Mouse (Mus musculus) embryonic facial prominence, embryonic 10.5 days (tissue): ENCODE results near the gene Cmtm2a. TPM values are rescaled to one million over a fixed set of nuclear protein-coding genes. Genes with fewer than 3 reads are reported as not detected.
"Not testable (repeated sequence)": the region's sequence is repeated elsewhere in the genome, so short reads cannot be mapped to it uniquely, and the experiment has no call there.

Source experiments
- DNase-seq: peaks from one replicate; pipeline ENCODE4 v3.0.0-alpha.2; 2017; ENCODE audit warnings: low spot score
- H3K27ac ChIP-seq: fragments of 300-500 bp; sonication (generic); replicated peaks from 2 replicates; pipeline ENCODE4 v1.5.1; 2016; ENCODE audit warnings: mild to moderate bottlenecking
- H3K27me3 ChIP-seq: fragments of 300-500 bp; sonication (generic); replicated peaks from 2 replicates; pipeline ENCODE4 v1.6.1; 2016; ENCODE audit warnings: low read depth, mild to moderate bottlenecking; ENCODE audit not compliant: poor library complexity, severe bottlenecking
- H3K36me3 ChIP-seq: fragments of 300-500 bp; sonication (generic); replicated peaks from 2 replicates; pipeline ENCODE4 v1.6.1; 2016; ENCODE audit warnings: mild to moderate bottlenecking, moderate library complexity
- H3K4me1 ChIP-seq: fragments of 300-500 bp; sonication (generic); 2 replicates; pipeline ENCODE4 v1.6.1; 2016
- H3K4me3 ChIP-seq: fragments of 300-500 bp; sonication (generic); 2 replicates; pipeline ENCODE4 v1.5.1; 2016; ENCODE audit warnings: mild to moderate bottlenecking, moderate library complexity
- H3K9me3 ChIP-seq: fragments of 300-500 bp; sonication (generic); 2 replicates; pipeline ENCODE4 v1.6.1; 2016; ENCODE audit warnings: mild to moderate bottlenecking
- WGBS: fragments of 180-500 bp; shearing (Covaris S2); methylation state at CpG from one replicate; pipeline ENCODE4 v1.1.7; 2016; 5-methylcytosine and 5-hydroxymethylcytosine counted together
- polyA plus RNA-seq: library from polyadenylated mRNA; unstranded; fragments of >200 nt; fragmentation: Nextera tagmentation; extraction: Ambion mirVana; gene quantifications from 2 replicates; pipeline ENCODE4 v1.2.1, GENCODE M21; 2016

Gene Cmtm2a
- not detected in 2 replicates for polyA plus RNA-seq

DNA sequence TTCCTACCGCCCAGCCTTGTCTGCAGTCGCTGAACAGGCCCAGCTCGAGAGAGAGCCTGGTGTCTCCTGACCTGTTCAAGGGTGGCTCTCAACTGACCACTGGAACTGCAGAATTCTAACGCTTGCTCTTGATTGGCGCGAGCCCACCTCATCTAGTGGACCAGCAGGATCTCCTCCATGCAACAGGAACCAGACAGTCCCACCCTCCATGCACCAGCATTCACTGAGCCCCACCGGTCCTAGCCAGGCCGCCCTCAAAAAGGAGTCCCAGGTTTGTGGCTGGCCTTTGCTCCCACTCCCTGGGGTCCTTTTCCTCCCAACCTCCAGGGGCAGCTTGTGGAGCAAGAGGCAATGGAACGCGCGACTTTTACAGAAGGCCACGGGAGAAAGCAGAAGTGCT, at the start of gene Cmtm2a:
TSS of gene Cmtm2a (minus strand) at position 101 of the 400 bp plus-strand sequence.
- H3K9me3 ChIP-seq, result not testable (repeated sequence)

DNA sequence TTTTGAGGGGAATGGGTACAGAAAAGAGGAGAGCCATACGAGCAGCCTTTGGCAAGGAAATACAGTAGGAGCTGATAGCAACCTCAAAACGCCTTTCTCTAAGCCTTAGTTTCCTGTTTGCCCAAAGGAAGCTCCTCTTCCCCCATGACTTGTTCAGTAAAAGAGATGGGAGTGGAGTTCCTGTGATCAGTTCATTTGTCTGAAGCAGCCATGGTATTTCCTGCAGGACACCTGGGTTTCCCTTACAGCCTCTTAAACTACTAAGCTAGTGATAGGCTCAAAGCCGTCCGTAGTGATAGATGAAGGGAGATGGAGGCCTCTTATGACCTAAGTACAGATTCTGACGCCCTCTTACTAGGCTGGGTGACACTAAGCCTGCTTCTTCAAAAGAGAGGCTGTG, 49.4 kb upstream of the Cmtm2a start:
- Histone ChIP-seq H3K27me3 (no peaks in the 10 kb centered on the region), H3K27ac (no peak overlapping the region), H3K4me3 (no peak overlapping the region), H3K36me3 (peaks cover 44% of the 10 kb centered on the region), H3K4me1 (peaks cover 37% of the 10 kb centered on the region), H3K9me3 (no peaks in the 10 kb centered on the region)
- WGBS, result 83% methylated on average over 5 of the region's 5 CpGs
- no peak for DNase-seq

More for the DNA sequence above, at the start of gene Cmtm2a:
- not testable (repeated sequence) for H3K27me3 ChIP-seq, H3K4me1 ChIP-seq, H3K36me3 ChIP-seq, H3K27ac ChIP-seq, DNase-seq, H3K4me3 ChIP-seq
- 88% methylated on average over 12 of the region's 12 CpGs for WGBS

GRCm38 (mm10) chr8:104341678-104342077, 48.7 kb upstream of the Cmtm2a start:
- peaks cover 33% of the 10 kb centered on the region for H3K4me1 ChIP-seq
- no peaks in the 10 kb centered on the region for H3K9me3 ChIP-seq
- H3K27me3 ChIP-seq, result no peaks in the 10 kb centered on the region
- peak overlapping the region; percentile 82 for H3K4me3 ChIP-seq
- peaks cover 36% of the 10 kb centered on the region for H3K36me3 ChIP-seq
- DNase-seq, result no peak
- H3K27ac ChIP-seq, result peak overlapping the region; percentile 95
- 40% methylated on average over 6 of the region's 6 CpGs for WGBS

GRCm38 (mm10) chr8:104341106-104341561, 48.2 kb upstream of the Cmtm2a start:
- no peaks in the 10 kb centered on the region for H3K9me3 ChIP-seq
- peak overlapping the region; percentile 95 for H3K27ac ChIP-seq
- H3K4me1 ChIP-seq, result peaks cover 29% of the 10 kb centered on the region
- peaks cover 31% of the 10 kb centered on the region for H3K36me3 ChIP-seq
- no peaks in the 10 kb centered on the region for H3K27me3 ChIP-seq
- peak overlapping the region; percentile 82 for H3K4me3 ChIP-seq
- DNase-seq, result peak; percentile 83
- WGBS, result 0% methylated on average over 24 of the region's 24 CpGs

GRCm38 (mm10) chr8:104340233-104341105, 47.5 kb upstream of the Cmtm2a start:
- peaks cover 24% of the 10 kb centered on the region for H3K36me3 ChIP-seq
- peaks cover 29% of the 10 kb centered on the region for H3K4me1 ChIP-seq
- H3K9me3 ChIP-seq, result no peaks in the 10 kb centered on the region
- no peaks in the 10 kb centered on the region for H3K27me3 ChIP-seq
- under 1% methylated on average over 54 of the region's 54 CpGs for WGBS
- peak; percentile 90 for DNase-seq
- H3K4me3 ChIP-seq, result peak overlapping the region; percentile 82
- H3K27ac ChIP-seq, result peak overlapping the region; percentile 95

DNA sequence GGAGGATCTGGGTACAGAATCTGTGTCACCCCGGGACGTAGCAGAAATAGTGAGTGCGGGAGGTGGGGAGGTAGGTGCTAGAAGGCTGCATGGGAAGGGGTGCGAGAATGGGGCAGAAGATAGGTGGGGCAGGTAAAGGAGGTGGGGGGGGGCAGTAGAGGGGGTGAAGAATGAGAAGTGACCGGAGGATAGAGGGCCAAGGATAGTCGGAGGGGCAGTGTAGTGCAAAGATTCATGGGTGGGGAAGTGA, 46.9 kb upstream of the Cmtm2a start:
- WGBS, result under 1% methylated on average over 6 of the region's 6 CpGs
- H3K9me3 ChIP-seq, result no peaks in the 10 kb centered on the region
- DNase-seq, result no peak
- H3K36me3 ChIP-seq, result peaks cover 19% of the 10 kb centered on the region
- H3K27ac ChIP-seq, result peak overlapping the region; percentile 95
- peaks cover 29% of the 10 kb centered on the region for H3K4me1 ChIP-seq
- H3K4me3 ChIP-seq, result peak overlapping the region; percentile 82
- no peaks in the 10 kb centered on the region for H3K27me3 ChIP-seq

DNA sequence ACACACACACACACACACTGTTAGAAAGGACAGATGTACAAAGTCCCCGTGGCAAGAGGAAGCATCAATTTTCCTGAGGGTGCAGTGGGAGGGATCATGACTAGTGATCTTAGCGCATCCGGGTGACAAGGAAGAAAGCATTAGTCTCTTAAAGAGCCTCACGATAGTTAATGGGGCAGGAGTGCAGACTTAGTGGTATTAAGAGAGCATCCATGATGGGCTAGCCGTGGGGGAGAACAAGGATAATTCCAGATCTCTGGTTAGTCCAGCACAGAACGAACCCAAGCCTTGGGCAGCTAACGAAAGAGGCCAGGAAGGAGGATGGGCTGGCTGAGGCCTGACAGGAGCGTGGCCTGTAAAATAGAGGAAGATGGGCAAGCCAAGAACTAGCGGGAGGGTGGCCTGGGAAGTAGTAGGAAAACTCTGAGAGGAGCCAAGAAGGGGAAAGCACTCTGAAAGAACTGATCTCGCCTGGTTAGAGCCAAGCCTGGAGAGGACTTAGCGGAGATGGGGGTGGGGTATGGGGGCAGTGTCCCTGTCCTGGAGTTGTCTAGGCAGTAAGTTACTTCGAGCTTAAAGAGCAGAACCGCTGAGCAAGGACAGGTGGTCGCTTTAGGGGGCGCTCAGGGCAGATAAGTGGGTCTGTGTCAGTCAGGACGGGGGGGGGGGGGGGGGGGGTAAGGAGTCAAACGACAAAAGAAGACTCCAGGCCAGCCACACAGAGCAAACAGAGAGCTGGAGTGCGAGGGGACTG, 46.4 kb upstream of the Cmtm2a start, which contains the start of gene Cmtm3:
TSS of gene Cmtm3 (plus strand) at position 182 of the 754 bp plus-strand sequence.
- no peaks in the 10 kb centered on the region for H3K27me3 ChIP-seq
- H3K9me3 ChIP-seq, result no peaks in the 10 kb centered on the region
- H3K36me3 ChIP-seq, result peaks cover 14% of the 10 kb centered on the region
- DNase-seq, result peak; percentile 24
- peak within 1 kb of the TSS; percentile 95 for H3K27ac ChIP-seq
- H3K4me3 ChIP-seq, result peak within 1 kb of the TSS; percentile 82
- peaks cover 29% of the 10 kb centered on the region for H3K4me1 ChIP-seq
- WGBS, result 10% methylated on average over 17 of the region's 18 CpGs

- Histone ChIP-seq H3K27ac (no peak overlapping the region), H3K4me3 (no peak overlapping the region), H3K9me3 (no peaks in the 10 kb centered on the region), H3K36me3 (0 out of 2 replicates have a peak, but pooled peaks cover 2% of the 10 kb centered on the region), H3K4me1 (peaks cover 25% of the 10 kb centered on the region), H3K27me3 (no peaks in the 10 kb centered on the region)
- DNase-seq, result peak; percentile 9
- 52% methylated on average over 3 of the region's 3 CpGs for WGBS
Observed at GRCm38 (mm10) chr8:104337890-104338289, 44.9 kb upstream of the Cmtm2a start.

GRCm38 (mm10) chr8:104336806-104337205, 43.8 kb upstream of the Cmtm2a start:
- DNase-seq, result peak; percentile 5
- no peaks in the 10 kb centered on the region for H3K27me3 ChIP-seq
- no peaks in the 10 kb centered on the region for H3K9me3 ChIP-seq
- H3K4me1 ChIP-seq, result peaks cover 22% of the 10 kb centered on the region
- H3K27ac ChIP-seq, result no peak overlapping the region
- no peaks in the 10 kb centered on the region for H3K36me3 ChIP-seq
- 85% methylated on average over 1 of the region's 1 CpGs for WGBS
- no peak overlapping the region for H3K4me3 ChIP-seq

DNA sequence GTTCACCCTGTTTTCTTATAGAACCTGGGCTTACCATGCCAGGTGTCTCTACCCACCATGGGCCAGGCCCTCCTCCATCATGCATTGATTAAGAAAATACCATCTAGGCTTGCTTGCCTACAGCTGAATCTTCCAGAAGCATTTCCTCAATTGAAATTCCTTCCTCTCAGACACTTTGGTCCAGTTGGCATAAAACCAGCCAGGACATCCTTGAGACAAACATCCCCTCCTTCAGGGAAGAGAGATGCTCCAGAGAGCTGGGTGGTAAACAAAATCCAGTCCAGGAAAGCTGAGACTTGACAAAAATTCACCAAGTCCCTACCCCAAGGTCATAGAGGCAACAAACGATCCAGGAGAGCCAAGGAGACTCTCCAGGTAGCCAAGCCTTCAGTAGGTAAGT, 41.2 kb upstream of the Cmtm2a start:
- peak; percentile 5 for DNase-seq
- no peak overlapping the region for H3K27ac ChIP-seq
- H3K27me3 ChIP-seq, result no peaks in the 10 kb centered on the region
- no peaks in the 10 kb centered on the region for H3K36me3 ChIP-seq
- H3K9me3 ChIP-seq, result no peaks in the 10 kb centered on the region
- peaks cover 1% of the 10 kb centered on the region; the same call in 1 of the 2 replicates for H3K4me1 ChIP-seq
- WGBS, result 83% methylated on average over 1 of the region's 1 CpGs
- H3K4me3 ChIP-seq, result no peak overlapping the region

GRCm38 (mm10) chr8:104333786-104334185, 40.8 kb upstream of the Cmtm2a start:
- Histone ChIP-seq H3K4me1 (no peaks in the 10 kb centered on the region), H3K36me3 (no peaks in the 10 kb centered on the region), H3K27me3 (no peaks in the 10 kb centered on the region), H3K27ac (no peak overlapping the region), H3K4me3 (no peak overlapping the region), H3K9me3 (no peaks in the 10 kb centered on the region)
- DNase-seq, result no peak
- WGBS, result 77% methylated on average over 5 of the region's 5 CpGs

DNA sequence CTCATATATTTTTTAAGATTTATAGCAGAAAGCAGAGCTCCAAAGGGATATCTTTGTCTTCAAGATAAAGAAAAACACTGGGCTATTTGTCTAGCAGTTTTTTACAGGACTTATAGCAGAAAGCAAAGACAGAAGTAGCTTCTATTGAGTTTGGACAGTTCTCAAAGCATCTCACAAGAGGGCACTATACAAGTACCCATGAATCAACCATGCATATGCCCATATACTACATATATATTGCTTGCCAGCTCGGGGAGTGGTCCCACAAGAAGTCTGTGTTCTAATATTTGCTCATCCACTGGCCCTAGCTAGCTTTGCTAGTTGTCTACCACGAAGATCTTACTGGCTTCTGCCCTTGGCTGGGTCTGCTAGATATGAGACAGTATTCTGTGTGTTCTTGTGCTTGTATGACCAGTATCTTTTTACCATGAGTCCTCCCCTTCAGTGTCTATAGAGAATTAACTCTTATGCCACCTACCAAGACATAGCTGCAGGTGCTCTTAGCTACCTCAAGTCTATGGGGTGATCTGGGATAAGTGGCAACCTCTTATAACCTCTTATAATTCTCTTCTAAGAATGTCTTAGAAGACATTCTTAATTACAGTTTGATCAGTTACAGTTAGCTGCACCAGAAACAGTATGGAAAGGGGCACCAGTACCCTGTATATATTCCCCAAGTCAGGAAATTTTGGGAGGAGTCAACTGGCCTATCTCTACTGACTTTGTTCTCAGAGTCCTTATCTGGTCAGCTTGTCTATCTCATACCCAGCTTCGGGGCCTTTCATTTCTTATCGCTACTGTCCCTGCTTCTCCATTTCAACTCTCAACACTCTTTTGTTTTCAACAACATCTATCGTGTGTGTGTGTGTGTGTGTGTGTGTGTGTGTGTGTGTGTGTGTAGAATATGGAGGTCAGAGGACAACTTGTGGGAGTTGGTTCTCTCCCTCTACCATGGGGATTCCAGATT, 40.0 kb upstream of the Cmtm2a start:
- peak; percentile 4 for DNase-seq

More for the DNA sequence above, 40.0 kb upstream of the Cmtm2a start:
- 79% methylated on average over 5 of the region's 5 CpGs for WGBS
- no peak overlapping the region for H3K27ac ChIP-seq
- no peaks in the 10 kb centered on the region for H3K4me1 ChIP-seq
- H3K9me3 ChIP-seq, result no peaks in the 10 kb centered on the region
- no peaks in the 10 kb centered on the region for H3K36me3 ChIP-seq
- H3K27me3 ChIP-seq, result no peaks in the 10 kb centered on the region
- no peak overlapping the region for H3K4me3 ChIP-seq
